Mouse (Mus musculus) cerebellum, adult 9-10 months (tissue): ENCODE measurements around the gene Ick.

Experiments
- DNase-seq: peaks from one replicate; pipeline ENCODE4 v3.0.0; 2022

Gene Ick

GRCm38 (mm10) chr9:78195034-78195433, 86.0 kb downstream of the Ick start:
- DNase-seq = no peak

DNA sequence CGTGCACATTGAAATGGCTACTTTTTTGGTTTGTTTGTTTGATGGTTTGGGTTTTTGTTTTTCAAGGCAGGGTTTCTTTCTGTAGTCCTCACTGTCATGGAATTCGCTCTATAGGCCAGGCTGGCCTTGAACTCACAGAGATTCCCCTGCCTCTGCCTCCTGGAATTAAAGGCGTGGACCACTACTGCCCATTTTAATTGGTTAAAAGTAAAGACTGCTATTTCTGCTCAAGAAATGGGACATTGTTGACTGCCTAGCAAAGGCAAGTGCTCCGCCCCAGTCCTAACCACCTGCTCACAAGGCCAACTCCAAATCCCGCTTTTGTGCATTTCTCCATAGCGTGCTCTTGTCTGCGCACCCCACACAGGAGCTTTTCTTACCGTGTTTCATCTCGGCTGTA, 88.8 kb downstream of the Ick start:
- no peak for DNase-seq

DNA sequence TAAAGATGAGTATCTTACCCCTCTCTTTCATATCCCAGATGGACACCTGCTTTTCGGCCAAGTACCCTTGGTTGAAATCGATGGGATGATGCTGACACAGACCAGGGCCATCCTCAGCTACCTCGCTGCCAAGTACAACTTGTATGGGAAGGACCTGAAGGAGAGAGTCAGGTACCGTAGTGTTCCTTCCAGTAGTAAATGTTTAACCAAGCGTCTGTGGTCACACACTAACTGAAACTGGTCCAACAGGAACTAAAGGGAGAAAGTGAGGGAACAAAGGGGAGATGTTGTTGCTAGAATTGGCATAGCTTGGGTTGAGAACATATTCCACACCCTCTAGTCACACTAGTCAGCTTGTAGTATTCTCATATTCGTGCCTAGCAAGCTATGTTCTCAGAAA, 95.2 kb downstream of the Ick start:
- DNase-seq = no peak

DNA sequence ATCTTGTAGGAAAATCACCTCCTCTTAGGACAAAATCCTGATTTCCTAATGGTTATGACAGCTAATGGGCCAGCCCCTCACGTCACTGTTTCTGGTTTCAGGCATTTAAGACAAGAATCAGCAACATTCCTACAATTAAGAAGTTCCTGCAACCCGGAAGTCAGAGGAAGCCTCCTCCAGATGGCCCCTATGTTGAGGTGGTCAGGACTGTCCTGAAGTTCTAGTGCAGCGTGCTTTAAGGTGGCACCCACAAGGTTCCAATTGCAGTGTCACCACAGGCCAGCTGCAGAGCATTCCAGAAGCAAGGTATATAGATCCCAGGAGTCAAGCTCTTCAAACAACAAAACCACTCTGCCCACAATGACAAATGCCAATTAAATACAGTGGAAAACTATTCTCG, 100.0 kb downstream of the Ick start:
- DNase-seq = no peak

DNA sequence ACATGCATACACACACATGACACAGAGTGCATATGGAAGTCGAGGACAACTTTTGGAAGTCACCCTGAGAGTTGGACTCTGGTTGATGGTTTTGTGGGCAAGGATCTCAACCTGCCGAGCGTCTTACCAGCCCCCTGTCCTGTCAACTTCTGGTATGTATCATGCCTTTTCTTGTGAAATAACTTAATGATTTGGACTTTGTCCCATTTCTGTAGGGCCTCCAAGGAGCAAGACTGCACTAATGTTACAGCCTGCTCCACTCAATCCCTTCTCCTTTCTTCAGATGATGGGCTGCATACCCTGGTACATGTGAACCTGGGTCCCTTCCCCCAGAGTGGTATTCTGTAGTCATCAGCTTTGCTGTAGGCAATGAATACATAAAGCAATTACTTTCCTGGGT, 101.1 kb downstream of the Ick start:
- no peak for DNase-seq

GRCm38 (mm10) chr9:78210821-78211220, 101.8 kb downstream of the Ick start:
- no peak for DNase-seq

DNA sequence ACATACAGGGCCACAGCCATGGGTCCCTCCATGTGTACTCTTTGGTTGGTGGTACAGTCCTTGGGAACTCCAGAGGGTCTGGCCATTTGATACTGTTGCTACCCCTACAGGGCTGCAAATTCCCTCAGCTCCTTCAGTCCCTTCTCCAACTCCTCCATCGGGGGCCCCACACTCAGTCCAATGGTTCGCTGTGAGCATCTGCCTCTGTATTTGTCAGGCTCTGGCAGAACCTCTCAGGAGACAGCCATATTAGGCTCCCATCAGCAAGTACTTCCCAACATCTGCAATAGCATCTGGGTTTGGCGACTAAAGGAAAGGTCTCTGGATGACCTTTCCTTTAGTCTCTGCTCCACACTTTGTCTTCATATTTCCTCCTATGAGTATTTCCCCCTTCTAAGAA, 102.5 kb downstream of the Ick start:
- DNase-seq = no peak

- DNase-seq = no peak
Observed at GRCm38 (mm10) chr9:78212341-78213049, 103.5 kb downstream of the Ick start.

DNA sequence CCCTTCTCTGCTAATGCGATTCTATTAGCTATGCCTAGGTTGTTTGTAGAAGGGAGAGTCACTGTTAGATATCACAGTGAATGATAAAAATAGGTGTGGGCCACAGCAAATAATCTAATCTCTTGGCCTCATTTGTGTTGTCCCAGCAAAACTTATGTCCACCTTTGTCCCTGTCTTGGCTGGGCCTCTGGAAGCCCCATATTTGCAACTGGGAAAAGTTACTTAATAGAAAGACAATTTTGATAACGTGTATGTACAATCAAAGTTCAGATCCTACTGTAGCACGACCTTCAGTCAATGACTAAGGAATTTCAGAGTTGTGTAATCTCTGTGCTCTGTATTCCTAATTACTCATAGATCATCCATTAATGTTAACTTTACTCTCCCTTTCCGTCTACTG, 108.1 kb downstream of the Ick start:
- no peak for DNase-seq
